Mouse (Mus musculus) thymus, adult 2 months (tissue): ENCODE data around the gene Gm12355.

Experiments
- CTCF ChIP-seq: fragments of 200-500 bp; IDR thresholded peaks from 2 replicates; pipeline ENCODE4 v1.5.1; 2012; ENCODE audit warnings: mild to moderate bottlenecking, control low read depth, low read length, moderate library complexity, borderline replicate concordance; ENCODE audit not compliant: control insufficient read depth, poor library complexity, insufficient read depth; ENCODE audit errors: extremely low read depth
- POLR2A ChIP-seq: fragments of 200-500 bp; IDR thresholded peaks from 2 replicates; pipeline ENCODE4 v1.6.1; 2012; ENCODE audit warnings: mild to moderate bottlenecking, low read length, control low read depth, moderate library complexity; ENCODE audit not compliant: control insufficient read depth, poor library complexity, insufficient read depth; ENCODE audit errors: extremely low read depth

DNA sequence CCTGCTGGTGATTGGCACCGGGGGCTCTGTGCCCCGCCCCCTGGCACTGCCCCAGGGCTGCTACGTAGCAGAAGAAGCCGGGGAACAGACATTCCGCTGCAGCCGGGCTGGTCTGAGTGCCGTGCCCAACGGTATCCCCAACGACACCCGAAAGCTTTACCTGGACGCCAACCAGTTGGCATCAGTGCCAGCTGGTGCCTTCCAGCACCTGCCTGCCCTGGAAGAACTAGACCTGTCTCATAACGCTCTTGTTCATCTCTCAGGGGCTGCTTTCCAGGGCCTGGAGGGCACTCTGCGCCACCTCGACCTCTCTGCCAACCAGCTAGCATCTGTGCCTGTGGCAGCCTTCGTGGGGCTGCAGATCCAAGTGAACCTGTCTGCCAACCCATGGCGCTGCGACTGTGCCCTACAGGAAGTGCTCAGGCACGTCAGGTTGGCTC is 26.6 kb downstream of the Gm12355 start:
- no peak for TF ChIP-seq CTCF
- no peak for TF ChIP-seq POLR2A
